Mouse (Mus musculus) kidney, adult 11 months (tissue): ENCODE data around the gene Slc25a17.

ENCODE experiments used
- DNase-seq: peaks from one replicate; pipeline ENCODE4 v3.0.0; 2022

The Slc25a17 gene

GRCm38 (mm10) chr15:81360345-81361021 lies at the start of gene Slc25a17:
Gene Slc25a17 (minus strand): TSS chr15:81360812.
- peak; percentile 96 for DNase-seq

GRCm38 (mm10) chr15:81408199-81408598 lies 47.6 kb upstream of the Slc25a17 start, which contains the start of gene Dnajb7:
Gene Dnajb7 (minus strand): TSS chr15:81408299.
- no peak for DNase-seq

GRCm38 (mm10) chr15:81405008-81405407 lies 44.4 kb upstream of the Slc25a17 start:
- DNase-seq, result no peak

GRCm38 (mm10) chr15:81399638-81400315 lies 39.2 kb upstream of the Slc25a17 start, which contains the start of the genes St13 and Xpnpep3:
Gene St13 (minus strand): TSS chr15:81400077.
Gene Xpnpep3 (plus strand): TSS chr15:81400138.
- peak; percentile 96 for DNase-seq

GRCm38 (mm10) chr15:81399297-81399637 lies 38.7 kb upstream of the Slc25a17 start:
- DNase-seq, result no peak

GRCm38 (mm10) chr15:81398189-81398588 lies 37.6 kb upstream of the Slc25a17 start:
- DNase-seq, result no peak

- peak; percentile 43 for DNase-seq
Measured at GRCm38 (mm10) chr15:81394211-81394915, 33.8 kb upstream of the Slc25a17 start.

- DNase-seq, result no peak
Measured at GRCm38 (mm10) chr15:81392997-81393396, 32.4 kb upstream of the Slc25a17 start.

GRCm38 (mm10) chr15:81386327-81386726 lies 25.7 kb upstream of the Slc25a17 start:
- DNase-seq, result no peak

- DNase-seq, result no peak
Measured at GRCm38 (mm10) chr15:81378845-81379244, 18.2 kb upstream of the Slc25a17 start.

GRCm38 (mm10) chr15:81374621-81375020 lies 14.0 kb upstream of the Slc25a17 start:
- DNase-seq, result no peak

GRCm38 (mm10) chr15:81370356-81370755 lies 9.7 kb upstream of the Slc25a17 start:
- DNase-seq, result no peak

- no peak for DNase-seq
Measured at GRCm38 (mm10) chr15:81368601-81369000, 8.0 kb upstream of the Slc25a17 start.

GRCm38 (mm10) chr15:81366241-81366640 lies 5.6 kb upstream of the Slc25a17 start:
- no peak for DNase-seq

- no peak for DNase-seq
Measured at GRCm38 (mm10) chr15:81365246-81365645, 4.6 kb upstream of the Slc25a17 start.

- DNase-seq, result no peak
Measured at GRCm38 (mm10) chr15:81364271-81364670, 3.7 kb upstream of the Slc25a17 start.

GRCm38 (mm10) chr15:81362501-81362900 lies 1.9 kb upstream of the Slc25a17 start:
- peak; percentile 51 for DNase-seq

GRCm38 (mm10) chr15:81361417-81362015 lies 904 bp upstream of the Slc25a17 start:
- DNase-seq, result no peak

GRCm38 (mm10) chr15:81361022-81361404 lies 401 bp upstream of the Slc25a17 start:
- no peak for DNase-seq

GRCm38 (mm10) chr15:81359421-81359820 lies 1.2 kb downstream of the Slc25a17 start:
- no peak for DNase-seq

GRCm38 (mm10) chr15:81358943-81359342 lies 1.7 kb downstream of the Slc25a17 start:
- peak; percentile 68 for DNase-seq

GRCm38 (mm10) chr15:81356946-81357345 lies 3.7 kb downstream of the Slc25a17 start:
- DNase-seq, result no peak

GRCm38 (mm10) chr15:81355146-81355761 lies 5.4 kb downstream of the Slc25a17 start:
- peak; percentile 50 for DNase-seq
